Mouse (Mus musculus) G1E (cell line): ENCODE data around the gene Gm3336.

Experiments
- CTCF ChIP-seq: IDR thresholded peaks from 2 replicates; pipeline ENCODE4 v1.5.1; 2012; ENCODE audit warnings: low read depth, low read length, inconsistent platforms, mixed read lengths
- GATA1 ChIP-seq: IDR thresholded peaks from 2 replicates; pipeline ENCODE4 v1.6.1; 2012; ENCODE audit warnings: borderline replicate concordance, low read length, inconsistent platforms, mixed read lengths
- TAL1 ChIP-seq: conservative IDR thresholded peaks from 2 replicates; pipeline ENCODE4 v1.6.1; 2012; ENCODE audit warnings: low read depth, low read length, inconsistent platforms, mixed read lengths

DNA sequence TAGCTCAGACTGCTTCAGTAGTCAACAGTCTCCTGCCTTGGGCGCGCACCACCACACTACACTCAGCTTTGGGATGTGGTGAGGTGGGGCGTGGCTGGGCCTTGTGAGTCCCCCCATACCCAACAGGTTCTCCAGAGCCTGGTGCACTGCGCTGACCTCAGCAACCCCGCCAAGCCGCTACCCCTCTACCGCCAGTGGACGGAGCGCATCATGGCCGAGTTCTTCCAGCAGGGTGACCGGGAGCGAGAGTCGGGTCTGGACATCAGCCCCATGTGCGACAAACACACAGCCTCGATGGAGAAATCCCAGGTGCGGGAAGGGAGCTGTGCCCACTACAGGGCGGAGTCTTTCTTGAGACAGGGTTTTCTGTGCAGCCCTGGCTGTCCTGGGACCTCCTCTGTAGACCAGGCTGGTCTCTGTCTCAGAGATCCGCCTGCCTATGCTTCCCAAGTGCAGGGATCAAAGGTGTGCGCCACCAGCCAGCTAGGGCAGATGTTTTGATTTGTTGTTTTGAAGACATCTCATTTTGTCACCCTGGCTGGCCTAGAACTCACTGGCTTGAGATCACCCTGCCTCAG is 30.8 kb downstream of the Gm3336 start:
- TF ChIP-seq CTCF: no peak
- no peak for TF ChIP-seq GATA1
- TF ChIP-seq TAL1: no peak
